Mouse (Mus musculus): Measurements from ENCODE around the gene Casc1.

DNA sequence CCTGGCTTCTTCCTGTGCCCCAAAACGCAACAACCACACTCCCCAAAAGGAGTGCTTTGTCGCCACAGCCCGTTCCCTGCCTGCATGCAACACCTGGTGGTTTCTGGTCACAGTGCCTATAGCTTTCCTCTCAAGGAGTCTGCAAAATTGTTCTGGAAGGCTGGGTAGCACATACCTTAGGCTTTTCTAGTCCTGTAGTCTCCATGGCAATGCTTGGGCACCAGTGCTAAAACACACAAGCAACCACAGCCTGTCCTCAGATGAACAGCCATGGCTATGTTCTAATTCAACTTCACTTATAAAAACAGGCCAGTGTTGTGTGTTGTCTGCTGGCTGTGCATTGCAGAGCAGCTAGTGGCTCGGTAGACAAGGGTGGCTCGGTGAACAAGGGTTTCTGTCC, 74.0 kb downstream of the Casc1 start:
- no peak for TF ChIP-seq CTCF (IDR thresholded peaks at IDR 0.05; ENCODE audit: borderline replicate concordance, insufficient read depth, low read length)
- TF ChIP-seq POLR2A (IDR thresholded peaks at IDR 0.05; ENCODE audit: low read depth, low read length), result no peak

Data from embryonic fibroblast, embryonic 13.5 days (primary cell).